Mouse (Mus musculus) spleen, adult 2 months (tissue): ENCODE data around the gene Zfp362. TPM values are rescaled to one million over a fixed set of nuclear protein-coding genes. Genes with fewer than 3 reads are reported as not detected.

Experiments used
- DNase-seq, 2 experiments: peaks; one replicate each; pipeline versions ENCODE4 v3.0.0 to v3.0.0-alpha.2; 2012 to 2021; ENCODE audit warnings: low spot score in 2 of 2, low read depth in 1 of 2
- H3K27ac ChIP-seq: fragments of 200-500 bp; 2 replicates; pipeline ENCODE4 v1.5.1; 2012; ENCODE audit warnings: low read length, inconsistent platforms; ENCODE audit not compliant: insufficient read depth
- H3K27me3 ChIP-seq: fragments of 200-500 bp; 2 replicates; pipeline ENCODE4 v1.6.1; 2012; ENCODE audit warnings: mild to moderate bottlenecking, moderate library complexity, low read length, inconsistent platforms; ENCODE audit not compliant: control insufficient read depth, insufficient read depth
- H3K36me3 ChIP-seq: fragments of 200-500 bp; 2 replicates; pipeline ENCODE4 v1.6.1; 2012; ENCODE audit warnings: mild to moderate bottlenecking, low read length, inconsistent platforms; ENCODE audit not compliant: control insufficient read depth, insufficient read depth
- H3K4me1 ChIP-seq: fragments of 200-500 bp; 2 replicates; pipeline ENCODE4 v1.6.1; 2011; ENCODE audit warnings: inconsistent platforms; ENCODE audit not compliant: control insufficient read depth, insufficient read depth, insufficient read length
- H3K4me3 ChIP-seq: fragments of 200-500 bp; 2 replicates; pipeline ENCODE4 v1.5.1; 2011; ENCODE audit warnings: mild to moderate bottlenecking, inconsistent platforms; ENCODE audit not compliant: insufficient read depth, insufficient read length; ENCODE audit errors: extremely low read depth
- CTCF ChIP-seq: fragments of 200-500 bp; IDR thresholded peaks from 2 replicates; pipeline ENCODE4 v1.5.1; 2011; ENCODE audit warnings: mild to moderate bottlenecking, inconsistent platforms; ENCODE audit not compliant: insufficient read depth, insufficient read length, insufficient replicate concordance; ENCODE audit errors: extremely low read depth
- POLR2A ChIP-seq: fragments of 200-500 bp; IDR thresholded peaks from 2 replicates; pipeline ENCODE4 v1.6.1; 2011; ENCODE audit warnings: low read depth, low read length, inconsistent platforms
- WGBS: fragments of 180-500 bp; shearing (Covaris S2); methylation state at CpG from one replicate; pipeline ENCODE4 v1.1.7; 2018; 5-methylcytosine and 5-hydroxymethylcytosine counted together
- polyA plus RNA-seq: library from polyadenylated mRNA; depleted of rRNA; stranded (reverse); fragments of >200 nt; gene quantifications from 2 replicates; pipeline ENCODE4 v1.2.3, GENCODE M21; 2012; rRNA removed

Zfp362 gene
- polyA plus RNA-seq, 1 experiment, result 52.7 TPM

GRCm38 (mm10) chr4:128724059-128724458, 81.8 kb downstream of the Zfp362 start:
- no peak for TF ChIP-seq CTCF
- no peak for TF ChIP-seq POLR2A
- no peak overlapping the region for H3K4me3 ChIP-seq
- peaks cover 5% of the 10 kb centered on the region for H3K4me1 ChIP-seq
- H3K36me3 ChIP-seq, result peaks cover 1% of the 10 kb centered on the region; the same call in 1 of the 2 replicates
- H3K27ac ChIP-seq, result peak overlapping the region; percentile 3; the same call in 1 of the 2 replicates
- DNase-seq, result no peak
- 82% methylated on average over 7 of the region's 7 CpGs for WGBS
- H3K27me3 ChIP-seq, result no peaks in the 10 kb centered on the region

- H3K36me3 ChIP-seq, result peaks cover 1% of the 10 kb centered on the region; the same call in 1 of the 2 replicates
- H3K27me3 ChIP-seq, result no peaks in the 10 kb centered on the region
- 0 out of 2 replicates have a peak overlapping the region, but pooled peaks have one; percentile 3 for H3K27ac ChIP-seq
- no peak for TF ChIP-seq CTCF
- TF ChIP-seq POLR2A, result no peak
- WGBS, result 91% methylated on average over 13 of the region's 13 CpGs
- H3K4me1 ChIP-seq, result peaks cover 4% of the 10 kb centered on the region
- no peak overlapping the region for H3K4me3 ChIP-seq
- no peak for DNase-seq
Measured at GRCm38 (mm10) chr4:128723431-128723830, 82.4 kb downstream of the Zfp362 start.

Other genes starting within 250 kb of the Zfp362 start
- gene Zscan20, start 195.9 kb downstream of the Zfp362 start, polyA plus RNA-seq, result 4.6 and 5.0 TPM in 2 replicates
- 10.7 and 10.9 TPM in 2 replicates for gene Tlr12, start 187.4 kb downstream of the Zfp362 start, polyA plus RNA-seq
- gene Phc2, start 151.3 kb downstream of the Zfp362 start, polyA plus RNA-seq, result 76.7 and 101 TPM in 2 replicates
- 0.41 TPM in 2 replicates for gene A3galt2, start 50.7 kb downstream of the Zfp362 start, polyA plus RNA-seq
- gene Trim62, start 77.5 kb upstream of the Zfp362 start, polyA plus RNA-seq, result 3.9 and 5.6 TPM in 2 replicates
- gene Azin2, start 156.4 kb upstream of the Zfp362 start, polyA plus RNA-seq, result 5.3 and 6.4 TPM in 2 replicates
- gene Ak2, start 185.9 kb upstream of the Zfp362 start, polyA plus RNA-seq, result 32.0 and 32.2 TPM in 2 replicates